Mouse (Mus musculus) left cerebral cortex, adult 6 months (tissue): ENCODE results near the gene Rrbp1. TPM values are rescaled to one million over a fixed set of nuclear protein-coding genes. Genes with fewer than 3 reads are reported as not detected.

Source experiments
- long read RNA-seq, 2 experiments: library from polyadenylated mRNA; unstranded; transcript quantifications; one replicate each; pipeline ENCODE4 v2.0.0; 2019 to 2020
- polyA plus RNA-seq: library from polyadenylated mRNA; unstranded; fragments of <200 nt; fragmentation: Nextera tagmentation; gene quantifications from 2 replicates; pipeline ENCODE4 v1.2.3, GENCODE M21; 2021

Rrbp1 gene
- polyA plus RNA-seq: 16.9 and 17.2 TPM in 2 replicates
- long read RNA-seq, experiment 1, partial matches to known transcripts: 5 of 10 reads
- long read RNA-seq, experiment 1, other reads (novel, unspliced or antisense): 5 of 10 reads
- long read RNA-seq, experiment 2, partial matches to known transcripts: 43 of 47 reads
- long read RNA-seq, experiment 2, other reads (novel, unspliced or antisense): 2 of 47 reads

GRCm38 (mm10) chr2:144011080-144011551 lies at the start of gene Rrbp1:
Gene Rrbp1, minus strand, starts transcription at chr2:144011263.

GRCm38 (mm10) chr2:144032664-144033063 lies 21.6 kb upstream of the Rrbp1 start, which contains the start of gene Banf2:
Gene Banf2, plus strand, starts transcription at chr2:144033059.

GRCm38 (mm10) chr2:143914760-143915599 lies 96.1 kb downstream of the Rrbp1 start, which contains the start of gene Dstn:
Gene Dstn, plus strand, starts transcription at chr2:143915320.

Other genes starting within 250 kb of the Rrbp1 start
- 0.43 and 0.46 TPM in 2 replicates for gene Bfsp1, start 148.1 kb downstream of the Rrbp1 start, polyA plus RNA-seq
- 232 and 264 TPM in 2 replicates for gene Dstn, start 95.9 kb downstream of the Rrbp1 start, polyA plus RNA-seq
- not detected in 2 replicates for gene Banf2, start 21.8 kb upstream of the Rrbp1 start, polyA plus RNA-seq